Mouse (Mus musculus): ENCODE data around the gene Tsr1.

Tsr1 gene

DNA sequence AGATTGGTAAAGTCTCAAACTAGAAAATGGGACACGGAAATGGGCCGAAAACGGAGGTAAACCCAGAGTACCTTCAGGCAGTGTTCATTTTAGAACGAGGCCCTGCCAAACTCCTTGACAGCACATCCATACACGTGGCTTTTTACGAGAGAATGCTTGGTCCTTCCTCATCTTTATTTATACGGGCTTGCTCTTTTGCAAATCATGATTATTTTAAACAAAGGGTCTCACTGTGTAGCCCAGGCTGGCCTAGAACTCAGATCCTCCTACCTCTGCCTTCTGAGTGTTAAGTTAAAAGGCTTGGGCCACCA lies 601 bp downstream of the Tsr1 start:
- DNase-seq (ENCODE audit: low read depth) = no peak

DNA sequence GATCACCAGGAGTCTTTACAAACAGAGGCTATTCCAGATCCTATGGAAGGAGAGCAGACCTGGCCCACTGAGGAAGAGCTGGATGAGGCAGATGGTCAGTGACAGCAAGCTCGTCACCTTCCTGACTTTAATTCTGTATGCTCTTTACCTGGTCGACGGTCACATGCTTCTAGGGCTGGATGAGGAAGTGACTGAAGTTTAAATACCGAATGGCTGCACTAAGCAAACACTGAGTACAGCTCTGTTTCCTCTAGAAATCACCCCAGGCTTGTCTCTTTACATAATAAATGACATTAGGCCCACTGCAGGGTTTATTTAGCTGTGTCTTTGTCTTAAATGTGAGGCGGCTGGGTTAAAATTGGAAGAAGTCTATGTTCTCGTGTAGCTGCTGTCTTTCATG lies 3.7 kb downstream of the Tsr1 start:
- DNase-seq (ENCODE audit: low read depth) = no peak

GRCm38 (mm10) chr11:74902416-74902815 lies 4.5 kb downstream of the Tsr1 start:
- no peak for DNase-seq (ENCODE audit: low read depth)

DNA sequence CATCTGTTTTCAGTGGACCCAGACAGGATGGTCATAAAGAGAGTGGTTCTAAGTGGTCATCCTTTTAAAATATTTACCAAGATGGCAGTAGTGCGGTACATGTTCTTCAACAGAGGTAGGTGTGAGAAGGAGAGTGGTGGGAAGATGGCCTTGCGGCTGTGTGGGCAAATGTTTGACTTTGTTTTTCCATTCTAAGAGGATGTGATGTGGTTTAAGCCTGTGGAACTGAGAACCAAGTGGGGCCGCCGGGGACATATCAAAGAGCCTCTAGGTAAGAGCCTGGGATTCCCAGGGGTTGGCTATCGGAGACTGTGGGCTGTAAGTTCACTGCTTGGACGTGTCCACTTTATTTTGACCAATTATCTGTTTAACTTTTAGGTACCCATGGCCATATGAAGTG lies 10.0 kb downstream of the Tsr1 start:
- no peak for DNase-seq (ENCODE audit: low read depth)

DNA sequence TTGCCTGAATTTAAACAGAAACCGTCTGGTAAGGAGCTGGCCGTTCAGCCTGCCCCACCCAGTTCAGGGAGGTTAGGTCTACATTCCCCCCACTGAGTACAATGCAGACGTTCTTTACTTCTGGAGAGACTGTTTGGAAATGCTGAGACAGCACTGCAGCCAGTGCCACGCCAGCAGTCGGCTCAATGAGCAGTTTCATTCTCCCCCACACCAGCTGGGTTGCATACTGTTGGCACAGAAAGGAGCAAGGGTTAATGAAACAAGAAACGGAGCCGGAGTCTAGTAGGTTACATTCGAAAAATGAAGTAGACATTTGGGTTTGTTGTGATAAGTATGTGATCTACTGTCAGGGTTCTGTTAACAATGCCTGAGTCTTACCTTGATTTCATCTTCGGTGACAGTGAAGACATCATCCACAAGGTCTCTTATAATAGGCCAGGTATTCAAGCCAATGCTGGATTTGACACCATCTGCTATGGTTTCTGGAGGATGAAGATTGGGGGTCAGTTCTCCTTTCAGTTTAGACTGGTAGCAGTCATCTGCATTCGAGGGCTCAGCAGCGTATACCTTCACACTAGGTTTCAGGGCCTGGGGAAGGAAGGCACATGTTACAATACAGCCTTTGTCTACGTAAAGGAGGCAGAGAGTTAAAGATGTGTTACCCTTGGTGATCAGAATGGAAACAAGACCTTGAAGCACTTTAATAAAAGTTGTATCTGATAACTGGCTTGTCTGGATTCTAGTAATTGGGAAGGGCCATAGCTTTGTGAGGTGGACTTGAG lies 10.9 kb downstream of the Tsr1 start:
- DNase-seq (ENCODE audit: low read depth) = no peak

DNA sequence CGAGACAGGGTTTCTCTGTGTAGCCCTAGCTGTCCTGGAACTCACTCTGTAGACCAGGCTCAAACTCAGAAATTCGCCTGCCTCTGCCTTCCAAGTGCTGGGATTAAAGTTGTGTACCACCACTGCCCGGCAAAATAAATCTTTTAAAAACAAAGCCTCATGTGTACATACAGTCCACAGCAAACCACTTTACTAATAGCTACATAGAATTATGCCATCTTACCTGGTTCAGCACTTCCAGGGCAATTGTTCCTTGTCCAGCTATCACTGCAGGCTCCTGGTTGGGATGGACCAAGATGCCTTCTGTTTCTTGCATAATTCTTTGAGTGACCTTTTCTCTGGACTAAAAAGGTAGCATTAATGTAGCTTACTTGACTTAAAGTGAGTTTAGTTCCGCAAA lies 12.1 kb downstream of the Tsr1 start:
- no peak for DNase-seq (ENCODE audit: low read depth)

- no peak for DNase-seq (ENCODE audit: low read depth)
Measured at GRCm38 (mm10) chr11:74912492-74912891, 14.6 kb downstream of the Tsr1 start.

DNA sequence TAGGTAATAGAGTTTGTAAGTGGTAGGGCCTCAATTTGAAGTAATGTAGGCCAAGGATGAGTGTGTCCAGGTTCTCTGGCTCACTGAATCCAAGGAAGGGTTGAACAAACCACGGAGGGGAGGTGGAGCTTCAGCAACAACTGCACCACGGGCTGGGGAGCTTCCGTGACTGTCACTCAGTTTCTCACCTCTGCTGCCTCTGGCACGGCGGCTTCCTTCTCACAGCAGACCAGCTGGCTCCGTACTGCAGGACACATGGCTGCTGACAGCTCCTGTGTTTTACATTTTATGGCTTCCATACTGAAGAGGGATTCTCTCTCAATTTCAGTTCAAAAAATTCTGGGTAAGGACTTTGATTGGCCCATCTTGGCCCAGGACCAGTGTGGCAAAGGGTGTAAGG lies 21.4 kb downstream of the Tsr1 start:
- DNase-seq (ENCODE audit: low read depth) = no peak

GRCm38 (mm10) chr11:74924149-74924548 lies 26.3 kb downstream of the Tsr1 start:
- peak; percentile 56 for DNase-seq (ENCODE audit: low read depth)

GRCm38 (mm10) chr11:74925577-74926387 lies 27.9 kb downstream of the Tsr1 start, which contains the start of the genes Smg6 and Srr:
TSS of gene Smg6 (plus strand) at chr11:74925823.
TSS of gene Srr (minus strand) at chr11:74925948.
- peak; percentile 96 for DNase-seq (ENCODE audit: low read depth)

DNA sequence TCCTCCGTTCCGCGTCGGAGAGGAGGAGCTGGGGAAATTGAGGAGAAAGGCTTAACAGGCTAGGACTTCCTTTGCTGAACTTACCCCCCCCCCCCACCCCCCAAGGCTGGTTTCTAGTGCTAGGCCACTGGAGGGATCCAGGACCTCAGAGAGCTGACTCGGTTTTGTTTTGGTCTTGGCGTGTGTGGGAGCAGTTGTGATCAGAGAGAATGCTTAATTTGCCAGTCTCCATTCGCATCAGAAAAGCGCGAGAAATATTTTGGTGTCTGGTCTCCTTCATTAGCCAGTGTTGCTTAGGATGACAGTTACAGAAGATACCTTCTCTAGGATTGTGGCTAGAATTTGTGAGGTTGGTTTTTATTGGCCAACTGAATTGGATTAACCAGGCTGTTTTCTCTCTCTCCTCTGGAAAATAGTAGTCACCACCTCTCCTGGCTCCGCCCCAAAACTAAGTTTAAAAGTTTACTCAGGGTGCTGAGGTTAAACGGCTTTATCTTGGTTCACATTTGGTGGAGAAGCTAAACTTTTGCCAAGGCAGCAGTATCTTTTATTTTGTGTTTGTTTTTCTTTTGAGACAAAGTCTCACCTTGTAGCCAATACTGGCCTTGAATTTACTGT lies 28.6 kb downstream of the Tsr1 start:
- DNase-seq (ENCODE audit: low read depth) = peak; percentile 73

GRCm38 (mm10) chr11:74927236-74927725 lies 29.4 kb downstream of the Tsr1 start:
- DNase-seq (ENCODE audit: low read depth) = no peak

DNA sequence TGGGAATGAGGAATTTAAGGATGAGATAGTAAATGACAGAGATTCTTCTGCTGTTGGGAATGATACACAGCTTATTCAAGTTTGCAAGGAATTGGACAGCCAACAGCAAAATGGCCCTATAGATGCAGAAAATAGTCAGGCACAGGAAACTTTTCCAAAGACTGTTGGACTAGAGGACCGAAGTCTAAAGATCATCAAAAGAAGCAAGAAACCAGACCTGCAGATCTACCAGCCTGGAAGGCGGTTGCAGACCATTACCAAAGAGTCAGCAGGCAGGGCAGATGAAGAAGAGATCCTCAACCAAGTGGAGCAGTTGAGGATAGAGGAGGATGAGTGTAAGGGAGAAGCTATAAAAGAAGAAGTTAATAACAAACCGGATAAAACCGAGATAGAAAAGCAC lies 31.2 kb downstream of the Tsr1 start:
- DNase-seq (ENCODE audit: low read depth) = no peak

DNA sequence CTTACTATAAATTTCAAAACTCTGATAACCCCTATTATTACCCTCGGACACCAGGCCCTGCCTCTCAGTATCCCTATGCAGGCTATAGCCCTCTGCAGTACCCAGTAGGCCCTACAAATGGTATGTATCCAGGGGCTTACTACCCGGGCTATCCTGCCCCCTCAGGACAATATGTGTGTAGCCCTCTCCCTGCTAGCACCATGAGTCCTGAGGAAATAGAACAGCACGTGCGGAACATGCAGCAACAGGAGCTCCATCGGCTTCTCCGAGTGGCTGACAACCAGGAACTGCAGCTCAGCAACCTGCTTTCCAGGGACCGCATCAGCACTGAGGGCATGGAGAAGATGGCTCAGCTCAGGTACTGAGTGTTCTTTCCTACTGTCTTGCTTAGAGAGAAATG lies 32.5 kb downstream of the Tsr1 start:
- no peak for DNase-seq (ENCODE audit: low read depth)

DNA sequence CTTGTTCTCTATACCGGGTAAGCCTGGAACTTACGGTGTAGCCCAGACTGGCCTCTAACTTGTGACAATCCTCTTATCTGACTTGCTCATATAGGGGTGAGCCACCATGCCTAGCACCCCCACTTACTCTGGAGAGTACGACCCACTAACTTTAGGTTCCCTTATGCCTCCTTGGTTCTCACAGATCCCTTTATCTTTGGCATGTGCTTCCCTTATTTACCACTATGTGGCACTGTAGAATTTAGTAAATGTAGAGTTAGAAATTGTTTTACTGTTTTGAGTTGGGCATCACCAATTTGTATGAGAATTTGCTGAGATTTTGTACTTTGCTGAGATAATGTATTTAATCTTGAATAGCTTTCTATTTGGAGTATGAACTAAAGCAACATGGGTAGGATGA lies 48.5 kb downstream of the Tsr1 start:
- DNase-seq (ENCODE audit: low read depth) = peak; percentile 76

GRCm38 (mm10) chr11:74954901-74955300 lies 57.0 kb downstream of the Tsr1 start:
- no peak for DNase-seq (ENCODE audit: low read depth)

DNA sequence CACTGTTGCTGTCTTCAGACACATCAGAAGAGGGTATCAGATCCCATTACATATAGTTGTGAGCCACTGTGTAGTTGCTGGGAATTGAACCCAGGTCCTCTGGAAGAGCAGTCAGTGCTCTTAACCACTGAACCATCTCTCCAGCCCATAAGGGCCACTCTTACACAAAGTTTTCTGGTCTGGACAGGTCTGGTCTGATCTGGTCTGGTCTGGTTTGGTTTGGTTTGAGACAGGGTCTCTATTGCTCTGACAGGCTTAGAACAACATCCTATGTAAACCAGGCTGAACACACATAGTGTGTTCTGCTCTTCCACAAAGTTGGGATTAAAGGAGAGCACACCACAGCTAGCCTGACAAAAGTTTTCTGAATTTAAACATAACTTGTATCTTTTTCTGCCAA lies 58.1 kb downstream of the Tsr1 start:
- no peak for DNase-seq (ENCODE audit: low read depth)

DNA sequence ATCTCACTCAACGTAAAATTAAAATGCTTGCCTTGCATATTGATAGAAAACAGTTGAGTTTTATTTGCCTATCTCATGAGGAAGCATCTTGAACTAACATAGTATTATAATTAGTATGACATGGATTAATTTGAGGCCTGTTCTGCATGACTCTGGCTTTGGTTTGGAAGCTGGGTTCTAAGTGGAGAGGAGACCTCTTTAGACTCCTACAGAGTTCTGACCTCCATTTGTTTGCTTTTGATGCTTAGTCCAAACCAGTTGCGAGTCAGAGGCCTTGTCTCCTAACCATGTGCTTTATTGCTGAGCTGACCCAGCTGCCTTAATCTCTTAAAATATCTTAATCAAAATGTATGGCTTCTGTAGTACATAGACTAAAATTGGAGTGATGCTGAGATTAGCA lies 59.7 kb downstream of the Tsr1 start:
- DNase-seq (ENCODE audit: low read depth) = no peak

All from naive thymus-derived CD4-positive, alpha-beta T cell, adult 2 months (primary cell).